Mouse (Mus musculus): ENCODE data around the gene Zfp384.

- TF ChIP-seq CTCF (IDR thresholded peaks at IDR 0.05) (no peak), EP300 (IDR thresholded peaks at IDR 0.05) (no peak)
These were observed 49.0 kb upstream of the Zfp384 start for GRCm38 (mm10) chr6:124959960-124960359.
